Mouse (Mus musculus): ENCODE measurements at regions not wholly inside any gene's neighbourhood (a gene's known extent, or its start where the extent isn't known, plus 50 kb on each side); places are given as distances from the start of the nearest gene placed in this dataset.
A peak's percentile ranks its signal among the peaks of the same experiment; 100 is the strongest.

- Histone ChIP-seq H3K4me3 (ENCODE audit: insufficient read depth, low read depth, low read length) (no peak overlapping the region), H3K27ac (ENCODE audit: insufficient read depth, low read depth, low read length) (no peak overlapping the region), H3K36me3 (ENCODE audit: control insufficient read depth, insufficient read depth, low read length) (no peaks in the 10 kb centered on the region), H3K4me1 (ENCODE audit: control insufficient read depth, insufficient read depth, low read length) (no peaks in the 10 kb centered on the region), H3K27me3 (replicated peaks; ENCODE audit: control insufficient read depth, insufficient read depth, low read length) (no peaks in the 10 kb centered on the region)
- 70% methylated on average over 7 of the region's 7 CpGs for WGBS
- no peak for TF ChIP-seq POLR2A (IDR thresholded peaks at IDR 0.05; ENCODE audit: low read depth, low read length)
- no peak for TF ChIP-seq CTCF (conservative IDR thresholded peaks at IDR 0.05; ENCODE audit: insufficient read depth, insufficient read length, low read depth, low read length)
- DNase-seq = no peak
Measured at GRCm38 (mm10) chr2:21129621-21130020, 75.5 kb downstream of the Enkur start.

- no peaks in the 10 kb centered on the region for H3K4me1 ChIP-seq (ENCODE audit: control insufficient read depth, insufficient read depth, low read length)
- H3K27ac ChIP-seq (ENCODE audit: insufficient read depth, low read depth, low read length) = no peak overlapping the region
- no peaks in the 10 kb centered on the region for H3K36me3 ChIP-seq (ENCODE audit: control insufficient read depth, insufficient read depth, low read length)
- H3K4me3 ChIP-seq (ENCODE audit: insufficient read depth, low read depth, low read length) = no peak overlapping the region
- no peaks in the 10 kb centered on the region for H3K27me3 ChIP-seq (replicated peaks; ENCODE audit: control insufficient read depth, insufficient read depth, low read length)
- TF ChIP-seq CTCF (conservative IDR thresholded peaks at IDR 0.05; ENCODE audit: insufficient read depth, insufficient read length, low read depth, low read length) = no peak
- peak; percentile 3 for DNase-seq
- 63% methylated on average over 1 of the region's 1 CpGs for WGBS
Measured at GRCm38 (mm10) chr2:21126531-21126930, 78.6 kb downstream of the Enkur start.

- TF ChIP-seq POLR2A (IDR thresholded peaks at IDR 0.05; ENCODE audit: low read depth, low read length) = no peak
- no peak for TF ChIP-seq CTCF (conservative IDR thresholded peaks at IDR 0.05; ENCODE audit: insufficient read depth, insufficient read length, low read depth, low read length)
- DNase-seq = no peak
- no peaks in the 10 kb centered on the region for H3K36me3 ChIP-seq (ENCODE audit: control insufficient read depth, insufficient read depth, low read length)
- no peaks in the 10 kb centered on the region for H3K27me3 ChIP-seq (replicated peaks; ENCODE audit: control insufficient read depth, insufficient read depth, low read length)
- WGBS = 55% methylated on average over 3 of the region's 3 CpGs
- H3K4me3 ChIP-seq (ENCODE audit: insufficient read depth, low read depth, low read length) = no peak overlapping the region
- H3K27ac ChIP-seq (ENCODE audit: insufficient read depth, low read depth, low read length) = no peak overlapping the region
- no peaks in the 10 kb centered on the region for H3K4me1 ChIP-seq (ENCODE audit: control insufficient read depth, insufficient read depth, low read length)
Measured at GRCm38 (mm10) chr2:21122421-21122820, 82.7 kb downstream of the Enkur start.

- H3K4me1 ChIP-seq (ENCODE audit: control insufficient read depth, insufficient read depth, low read length) = no peaks in the 10 kb centered on the region
- DNase-seq = no peak
- no peak overlapping the region for H3K4me3 ChIP-seq (ENCODE audit: insufficient read depth, low read depth, low read length)
- H3K27me3 ChIP-seq (replicated peaks; ENCODE audit: control insufficient read depth, insufficient read depth, low read length) = no peaks in the 10 kb centered on the region
- 52% methylated on average over 1 of the region's 1 CpGs for WGBS
- H3K36me3 ChIP-seq (ENCODE audit: control insufficient read depth, insufficient read depth, low read length) = no peaks in the 10 kb centered on the region
- TF ChIP-seq POLR2A (IDR thresholded peaks at IDR 0.05; ENCODE audit: low read depth, low read length) (no peak), CTCF (conservative IDR thresholded peaks at IDR 0.05; ENCODE audit: insufficient read depth, insufficient read length, low read depth, low read length) (no peak)
- H3K27ac ChIP-seq (ENCODE audit: insufficient read depth, low read depth, low read length) = no peak overlapping the region
Measured at GRCm38 (mm10) chr2:21121663-21122062, 83.5 kb downstream of the Enkur start.

- no peak for DNase-seq
- Histone ChIP-seq H3K27me3 (replicated peaks; ENCODE audit: control insufficient read depth, insufficient read depth, low read length) (no peaks in the 10 kb centered on the region), H3K27ac (ENCODE audit: insufficient read depth, low read depth, low read length) (no peak overlapping the region), H3K36me3 (ENCODE audit: control insufficient read depth, insufficient read depth, low read length) (no peaks in the 10 kb centered on the region), H3K4me1 (ENCODE audit: control insufficient read depth, insufficient read depth, low read length) (no peaks in the 10 kb centered on the region), H3K4me3 (ENCODE audit: insufficient read depth, low read depth, low read length) (no peak overlapping the region)
- WGBS = 72% methylated on average over 5 of the region's 5 CpGs
- TF ChIP-seq CTCF (conservative IDR thresholded peaks at IDR 0.05; ENCODE audit: insufficient read depth, insufficient read length, low read depth, low read length) = no peak
- TF ChIP-seq POLR2A (IDR thresholded peaks at IDR 0.05; ENCODE audit: low read depth, low read length) = no peak
Measured at GRCm38 (mm10) chr2:21116817-21117216, 88.3 kb downstream of the Enkur start.

GRCm38 (mm10) chr2:21111527-21111926 is 93.6 kb downstream of the Enkur start:
- no peak for DNase-seq
- H3K4me1 ChIP-seq (ENCODE audit: control insufficient read depth, insufficient read depth, low read length) = no peaks in the 10 kb centered on the region
- no peak overlapping the region for H3K4me3 ChIP-seq (ENCODE audit: insufficient read depth, low read depth, low read length)
- no peaks in the 10 kb centered on the region for H3K36me3 ChIP-seq (ENCODE audit: control insufficient read depth, insufficient read depth, low read length)
- H3K27ac ChIP-seq (ENCODE audit: insufficient read depth, low read depth, low read length) = no peak overlapping the region
- 84% methylated on average over 1 of the region's 1 CpGs for WGBS
- no peaks in the 10 kb centered on the region for H3K27me3 ChIP-seq (replicated peaks; ENCODE audit: control insufficient read depth, insufficient read depth, low read length)
- TF ChIP-seq CTCF (conservative IDR thresholded peaks at IDR 0.05; ENCODE audit: insufficient read depth, insufficient read length, low read depth, low read length) (no peak), POLR2A (IDR thresholded peaks at IDR 0.05; ENCODE audit: low read depth, low read length) (no peak)

GRCm38 (mm10) chr2:21100248-21100808 is 104.8 kb downstream of the Enkur start:
- DNase-seq = no peak
- no peak for TF ChIP-seq POLR2A (IDR thresholded peaks at IDR 0.05; ENCODE audit: low read depth, low read length)
- no peak for TF ChIP-seq CTCF (conservative IDR thresholded peaks at IDR 0.05; ENCODE audit: insufficient read depth, insufficient read length, low read depth, low read length)
- WGBS = 84% methylated on average over 6 of the region's 6 CpGs
- H3K4me3 ChIP-seq (ENCODE audit: insufficient read depth, low read depth, low read length) = no peak overlapping the region
- no peaks in the 10 kb centered on the region for H3K4me1 ChIP-seq (ENCODE audit: control insufficient read depth, insufficient read depth, low read length)
- no peaks in the 10 kb centered on the region for H3K27me3 ChIP-seq (replicated peaks; ENCODE audit: control insufficient read depth, insufficient read depth, low read length)
- no peaks in the 10 kb centered on the region for H3K36me3 ChIP-seq (ENCODE audit: control insufficient read depth, insufficient read depth, low read length)
- H3K27ac ChIP-seq (ENCODE audit: insufficient read depth, low read depth, low read length) = no peak overlapping the region

All from kidney, adult 2 months (tissue).